In the genomic region with DNA sequence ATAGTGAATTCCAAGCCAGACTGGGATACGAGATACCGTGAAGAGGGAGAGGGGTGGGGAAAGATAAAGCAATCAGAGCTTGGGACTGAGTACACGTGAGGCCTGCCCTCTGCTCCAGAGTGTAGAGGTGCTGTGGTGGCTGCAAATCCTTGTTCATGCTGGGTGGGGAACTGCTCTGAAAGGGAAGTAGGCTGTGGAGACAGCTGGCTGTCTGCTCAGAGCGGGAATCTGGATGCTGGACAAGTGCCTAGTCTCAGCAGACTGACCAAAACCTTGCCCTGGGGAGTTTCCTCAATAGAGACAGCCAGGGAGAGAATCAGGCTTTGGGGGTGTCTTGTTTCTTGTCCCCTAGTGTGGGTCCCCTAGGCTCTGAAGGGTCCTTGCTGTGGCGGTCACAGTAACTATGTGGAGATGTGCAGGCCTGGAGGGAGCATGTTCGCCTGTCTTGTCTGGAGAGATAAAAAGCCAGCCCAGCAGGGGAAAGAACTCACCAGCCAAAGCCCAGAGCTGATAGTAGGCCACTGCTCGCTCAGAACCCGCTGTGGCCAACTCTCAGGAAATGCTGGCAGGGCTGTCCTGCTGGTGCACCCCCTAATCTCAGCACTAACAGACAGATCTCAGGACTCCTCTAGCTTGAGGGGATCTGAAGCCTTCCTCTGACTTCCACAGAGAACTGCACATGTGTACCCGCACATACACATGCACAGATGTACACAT, we compare ENCODE assay signal across 1 mouse cellular context.
TF ChIP-seq lines count a peak whose summit lies in the region.

No protein-coding gene starts in this region.

TF ChIP-seq in MEL, 35 proteins besides CTCF, POLR2A, EP300 and RAD21:
- TF ChIP-seq MYC (IDR thresholded peaks at IDR 0.05; ENCODE audit: low read depth, low read length) (no peak; the same call in 1 of the 2 replicates), GATA1 (IDR thresholded peaks at IDR 0.05; ENCODE audit: low read depth, low read length) (peak; percentile 83), MAFK (IDR thresholded peaks at IDR 0.05; ENCODE audit: borderline replicate concordance, low read depth, low read length) (no peak), BHLHE40 (IDR thresholded peaks at IDR 0.05; ENCODE audit: borderline replicate concordance, low read depth, low read length) (peak; percentile 93), USF2 (IDR thresholded peaks at IDR 0.05; ENCODE audit: borderline replicate concordance in 1 of 2, insufficient read depth in 1 of 2, low read depth in 1 of 2, low read length in 2 of 2) (no peak), TBP (IDR thresholded peaks at IDR 0.05; ENCODE audit: low read depth, low read length) (no peak), MAZ (IDR thresholded peaks at IDR 0.05; ENCODE audit: low read depth, low read length) (no peak; the same call in 1 of the 2 replicates), USF1 (IDR thresholded peaks at IDR 0.05; ENCODE audit: low read depth, low read length) (peak; percentile 54), TAL1 (IDR thresholded peaks at IDR 0.05; ENCODE audit: low read length) (peak; percentile 88), POLR2AphosphoS2 (IDR thresholded peaks at IDR 0.05; ENCODE audit: low read length) (no peak), SMC3 (IDR thresholded peaks at IDR 0.05; ENCODE audit: low read depth, low read length) (0 out of 2 replicates have a peak, but pooled peaks have one; percentile 12), MAX (IDR thresholded peaks at IDR 0.05; ENCODE audit: low read length) (peak; percentile 45), RCOR1 (IDR thresholded peaks at IDR 0.05; ENCODE audit: low read depth, low read length) (peak; percentile 90), MYB (IDR thresholded peaks at IDR 0.05; ENCODE audit: low read depth, low read length) (no peak), POLR2AphosphoS5 (IDR thresholded peaks at IDR 0.05; ENCODE audit: borderline replicate concordance, low read depth, low read length) (no peak), CHD2 (IDR thresholded peaks at IDR 0.05; ENCODE audit: low read length) (no peak), ETS1 (IDR thresholded peaks at IDR 0.05; ENCODE audit: low read depth, low read length) (0 out of 2 replicates have a peak, but pooled peaks have one; percentile 64), GABPA (IDR thresholded peaks at IDR 0.05; ENCODE audit: low read depth, low read length) (no peak), TCF12 (IDR thresholded peaks at IDR 0.05; ENCODE audit: low read depth, low read length) (peak; percentile 86), KAT2A (conservative IDR thresholded peaks at IDR 0.05; ENCODE audit: low read depth, low read length) (no peak), HCFC1 (IDR thresholded peaks at IDR 0.05; ENCODE audit: low read depth, low read length) (peak; percentile 41; the same call in 1 of the 2 replicates), NELFE (IDR thresholded peaks at IDR 0.05; ENCODE audit: low read depth, low read length) (no peak), JUND (IDR thresholded peaks at IDR 0.05; ENCODE audit: low read depth, low read length) (0 out of 2 replicates have a peak, but pooled peaks have one; percentile 26), ZNF384 (IDR thresholded peaks at IDR 0.05; ENCODE audit: low read depth, low read length) (no peak), ELF1 (IDR thresholded peaks at IDR 0.05; ENCODE audit: low read depth, low read length) (0 out of 2 replicates have a peak, but pooled peaks have one; percentile 36), ZKSCAN1 (IDR thresholded peaks at IDR 0.05; ENCODE audit: low read depth, low read length) (no peak), NRF1 (IDR thresholded peaks at IDR 0.05; ENCODE audit: insufficient read depth, low read depth, low read length, poor library complexity, severe bottlenecking) (0 out of 2 replicates have a peak, but pooled peaks have one; percentile 19), UBTF (IDR thresholded peaks at IDR 0.05; ENCODE audit: borderline replicate concordance, insufficient read depth, low read depth, low read length) (no peak), ZMIZ1 (IDR thresholded peaks at IDR 0.05; ENCODE audit: low read depth, low read length) (no peak), MEF2A (IDR thresholded peaks at IDR 0.05; ENCODE audit: extremely low read depth, insufficient replicate concordance, low read depth, low read length, poor library complexity, severe bottlenecking) (peak; percentile 36; the same call in 1 of the 2 replicates), MXI1 (IDR thresholded peaks at IDR 0.05; ENCODE audit: low read depth, low read length) (peak; percentile 69), ZC3H11A (IDR thresholded peaks at IDR 0.05; ENCODE audit: low read depth, low read length) (peak; percentile 29; the same call in 1 of the 2 replicates), E2F4 (IDR thresholded peaks at IDR 0.05; ENCODE audit: borderline replicate concordance, low read depth, low read length) (no peak), CHD1 (IDR thresholded peaks at IDR 0.05; ENCODE audit: low read depth, low read length) (no peak), SIN3A (IDR thresholded peaks at IDR 0.05; ENCODE audit: low read length) (peak; percentile 59)
